Mouse (Mus musculus): ENCODE measurements around the gene Cacna1c. TPM values are rescaled to one million over a fixed set of nuclear protein-coding genes. Genes with fewer than 3 reads are reported as not detected.
"Not testable (repeated sequence)": the region's sequence is repeated elsewhere in the genome, so short reads cannot be mapped to it uniquely, and the experiment has no call there.

The Cacna1c gene
- total RNA-seq, 2 experiments from 2014 or later = 73.0 to 73.5 TPM

GRCm38 (mm10) chr6:118626246-118626645 lies 570.0 kb downstream of the Cacna1c start:
- peak in 1 of 2 experiments; percentile 25 for DNase-seq (ENCODE audit: low spot score in 2 of 2)

- no peak for DNase-seq (ENCODE audit: low spot score in 2 of 2)
Observed at GRCm38 (mm10) chr6:118623609-118624008, 572.6 kb downstream of the Cacna1c start.

- DNase-seq (ENCODE audit: low spot score in 2 of 2) = peak in 1 of 2 experiments; percentile 34
Observed at GRCm38 (mm10) chr6:118621866-118622265, 574.4 kb downstream of the Cacna1c start.

- DNase-seq (ENCODE audit: low spot score in 2 of 2) = no peak
Observed at GRCm38 (mm10) chr6:118621406-118621805, 574.8 kb downstream of the Cacna1c start.

- DNase-seq (ENCODE audit: low spot score in 2 of 2) = no peak
Observed at GRCm38 (mm10) chr6:118608906-118609305, 587.3 kb downstream of the Cacna1c start.

GRCm38 (mm10) chr6:118605974-118606373 lies 590.2 kb downstream of the Cacna1c start:
- DNase-seq (ENCODE audit: low spot score in 2 of 2) = no peak

- no peak for DNase-seq (ENCODE audit: low spot score in 2 of 2)
Observed at GRCm38 (mm10) chr6:118603825-118604224, 592.4 kb downstream of the Cacna1c start.

GRCm38 (mm10) chr6:118595681-118596055 lies 600.5 kb downstream of the Cacna1c start:
- DNase-seq (ENCODE audit: low spot score in 2 of 2) = no peak

- DNase-seq (ENCODE audit: low spot score in 2 of 2) = no peak
Observed at GRCm38 (mm10) chr6:118594833-118595680, 601.2 kb downstream of the Cacna1c start.

- no peak for DNase-seq (ENCODE audit: low spot score in 2 of 2)
Observed at GRCm38 (mm10) chr6:118594070-118594469, 602.1 kb downstream of the Cacna1c start.

- no peak for DNase-seq (ENCODE audit: low spot score in 2 of 2)
Observed at GRCm38 (mm10) chr6:118593377-118594061, 602.7 kb downstream of the Cacna1c start.

- DNase-seq (ENCODE audit: low spot score in 2 of 2) = no peak
Observed at GRCm38 (mm10) chr6:118592662-118593376, 603.4 kb downstream of the Cacna1c start.

GRCm38 (mm10) chr6:118578741-118579140 lies 617.5 kb downstream of the Cacna1c start:
- DNase-seq (ENCODE audit: low spot score in 2 of 2) = not testable (repeated sequence)

- DNase-seq (ENCODE audit: low spot score in 2 of 2) = no peak
Observed at GRCm38 (mm10) chr6:118574351-118574750, 621.9 kb downstream of the Cacna1c start.

- no peak for DNase-seq (ENCODE audit: low spot score in 2 of 2)
Observed at GRCm38 (mm10) chr6:118567816-118568215, 628.4 kb downstream of the Cacna1c start.

- peak; percentile 87 to 95 for DNase-seq (ENCODE audit: low spot score in 2 of 2)
Observed at GRCm38 (mm10) chr6:118561745-118562609, 634.2 kb downstream of the Cacna1c start, which contains the start of gene Ankrd26. Ankrd26 (minus strand) TSS chr6:118562226.

- no peak for DNase-seq (ENCODE audit: low spot score in 2 of 2)
Observed at GRCm38 (mm10) chr6:118561225-118561624, 635.0 kb downstream of the Cacna1c start.

- no peak for DNase-seq (ENCODE audit: low spot score in 2 of 2)
Observed at GRCm38 (mm10) chr6:118538627-118539026, 657.6 kb downstream of the Cacna1c start.

Data from layer of hippocampus, adult 18-20 months (tissue).